Mouse (Mus musculus): Measurements from ENCODE around the gene Clic4. TPM values are rescaled to one million over a fixed set of nuclear protein-coding genes. Genes with fewer than 3 reads are reported as not detected.

The Clic4 gene
- polyA plus RNA-seq, 1 experiment from 2014 or later = 254 TPM

Other genes starting within 250 kb of the Clic4 start
- 0.14 and 0.77 TPM in 2 replicates for gene Runx3, start 152.2 kb downstream of the Clic4 start, polyA plus RNA-seq (2015; fragmentation: Nextera tagmentation; extraction: Ambion mirVana)
- 134 and 152 TPM in 2 replicates for gene Srrm1, start 80.5 kb upstream of the Clic4 start, polyA plus RNA-seq (2015; fragmentation: Nextera tagmentation; extraction: Ambion mirVana)
- gene Ncmap, start 125.4 kb upstream of the Clic4 start, polyA plus RNA-seq (2015; fragmentation: Nextera tagmentation; extraction: Ambion mirVana) = 0.55 and 3.0 TPM in 2 replicates
- 8.6 and 10.3 TPM in 2 replicates for gene Rcan3, start 161.0 kb upstream of the Clic4 start, polyA plus RNA-seq (2015; fragmentation: Nextera tagmentation; extraction: Ambion mirVana)
- 0.34 and 0.43 TPM in 2 replicates for gene Stpg1, start 222.0 kb upstream of the Clic4 start, polyA plus RNA-seq (2015; fragmentation: Nextera tagmentation; extraction: Ambion mirVana)
- 4.1 and 5.2 TPM in 2 replicates for gene Nipal3, start 222.2 kb upstream of the Clic4 start, polyA plus RNA-seq (2015; fragmentation: Nextera tagmentation; extraction: Ambion mirVana)